13 mouse cellular contexts compared by ENCODE assay signal in genomic region chr15:82186931-82187330, GRCm38 (mm10). TPM values are rescaled to one million over a fixed set of nuclear protein-coding genes. Genes with fewer than 3 reads are reported as not detected.
DNase-seq lines count a peak whose midpoint lies in the region; ATAC-seq and TF ChIP-seq lines count a peak whose summit lies in the region.
"Had no signal": no experiment of that assay in that cellular context is flagged by ENCODE, and none has a peak within 500 bp of the region (broad histone marks: within the 10 kb centered on the region; RNA-seq: fewer than 3 reads in every experiment).

No protein-coding gene starts in this region.

- no peak overlapping the region for H3K4me3 ChIP-seq in heart, embryonic 13.5 days
- no peak overlapping the region for H3K4me3 ChIP-seq in bone marrow, adult 2 months (replicated peaks; ENCODE audit: control insufficient read depth, low read depth, low read length)
- H3K4me3 ChIP-seq in liver, embryonic 15.5 days (replicated peaks) = no peak overlapping the region
- H3K4me3 ChIP-seq in forebrain, embryonic 15.5 days = no peak overlapping the region

- no peak for DNase-seq in heart, adult 9 months (ENCODE audit: low spot score in 2 of 2)
- DNase-seq in B cell, adult 2 months = peak; percentile 67 to 71
- no peak for DNase-seq in right cerebral cortex, postnatal 25 days
- no peak for DNase-seq in urinary bladder, postnatal 36 days (ENCODE audit: low spot score in 2 of 2)
- DNase-seq: adrenal gland, adult 2 months; cerebellum, postnatal 14 days; gastrocnemius, postnatal 36 days; right cerebral cortex, postnatal 4 days had no signal

- H3K9ac ChIP-seq in heart, embryonic 13.5 days = no peak overlapping the region
- peak overlapping the region; percentile 63; the same call in 1 of the 2 replicates for H3K9ac ChIP-seq in liver, embryonic 15.5 days
- no peak overlapping the region for H3K9ac ChIP-seq in forebrain, embryonic 15.5 days (replicated peaks)

- no peak for TF ChIP-seq CTCF in bone marrow, adult 2 months (IDR thresholded peaks at IDR 0.05; ENCODE audit: control insufficient read depth, insufficient read depth, low read length)

- peaks cover 54% of the 10 kb centered on the region for H3K4me1 ChIP-seq in heart, embryonic 13.5 days
- H3K4me1 ChIP-seq in bone marrow, adult 2 months (ENCODE audit: control insufficient read depth, insufficient read depth, low read length) = peaks cover 15% of the 10 kb centered on the region
- peaks cover 60% of the 10 kb centered on the region for H3K4me1 ChIP-seq in liver, embryonic 15.5 days (replicated peaks)
- H3K4me1 ChIP-seq in forebrain, embryonic 15.5 days = no peaks in the 10 kb centered on the region

- peaks cover 23% of the 10 kb centered on the region; the same call in 1 of the 2 replicates for H3K27me3 ChIP-seq in heart, embryonic 13.5 days (replicated peaks)
- no peaks in the 10 kb centered on the region for H3K27me3 ChIP-seq in liver, embryonic 15.5 days
- H3K27me3 ChIP-seq in forebrain, embryonic 15.5 days = no peaks in the 10 kb centered on the region

- peaks cover 7% of the 10 kb centered on the region; the same call in 1 of the 2 replicates for H3K9me3 ChIP-seq in heart, embryonic 13.5 days
- H3K9me3 ChIP-seq in liver, embryonic 15.5 days (replicated peaks) = peaks cover 10% of the 10 kb centered on the region
- H3K9me3 ChIP-seq in forebrain, embryonic 15.5 days = no peaks in the 10 kb centered on the region

- ATAC-seq in heart, embryonic 13.5 days (ENCODE audit: extremely low read depth, insufficient number of reproducible peaks, low FRiP score, low TSS enrichment) = no peak
- ATAC-seq in liver, embryonic 15.5 days (ENCODE audit: insufficient read depth) = no peak
- no peak for ATAC-seq in forebrain, embryonic 15.5 days (replicated peaks)

- peaks cover 87% of the 10 kb centered on the region for H3K36me3 ChIP-seq in heart, embryonic 13.5 days
- H3K36me3 ChIP-seq in liver, embryonic 15.5 days (replicated peaks) = peaks cover 95% of the 10 kb centered on the region
- H3K36me3 ChIP-seq in forebrain, embryonic 15.5 days = peaks cover 89% of the 10 kb centered on the region

- H3K4me2 ChIP-seq in heart, embryonic 13.5 days = peak overlapping the region; percentile 32
- peak overlapping the region; percentile 72 for H3K4me2 ChIP-seq in liver, embryonic 15.5 days
- no peak overlapping the region for H3K4me2 ChIP-seq in forebrain, embryonic 15.5 days (replicated peaks)

- WGBS in heart, embryonic 13.5 days = 56% methylated on average over 5 of the region's 5 CpGs
- WGBS in bone marrow, adult 2 months = 8% methylated on average over 5 of the region's 5 CpGs
- WGBS in liver, embryonic 15.5 days (ENCODE audit: insufficient replicate concordance) = 45% methylated on average over 5 of the region's 5 CpGs
- 90% methylated on average over 5 of the region's 5 CpGs for WGBS in forebrain, embryonic 15.5 days

- TF ChIP-seq POLR2A in bone marrow, adult 2 months (IDR thresholded peaks at IDR 0.05; ENCODE audit: borderline replicate concordance, control insufficient read depth, low read depth, low read length) = no peak

- H3K27ac ChIP-seq in heart, embryonic 13.5 days (replicated peaks) = peak overlapping the region; percentile 77
- H3K27ac ChIP-seq in bone marrow, adult 2 months (ENCODE audit: control insufficient read depth, insufficient read depth, low read depth, low read length, poor library complexity) = peak overlapping the region; percentile 84
- peak overlapping the region; percentile 97 for H3K27ac ChIP-seq in liver, embryonic 15.5 days (replicated peaks)
- no peak overlapping the region for H3K27ac ChIP-seq in forebrain, embryonic 15.5 days (replicated peaks)

RNA-seq across cellular contexts. Expression of gene Shisa8, which starts 25.7 kb away (rescaled TPM):
- polyA plus RNA-seq in heart, embryonic 13.5 days (2015; fragmentation: Nextera tagmentation; extraction: Ambion mirVana) = 0.17 and 0.21 TPM in 2 replicates
- 0.77 and 1.9 TPM in 2 replicates for polyA plus RNA-seq in bone marrow, adult 2 months (2011; ENCODE audit: insufficient read depth, insufficient read length, low replicate concordance, missing spikeins)
- 0.08 and 0.12 TPM in 2 replicates for polyA plus RNA-seq in liver, embryonic 15.5 days (2015; fragmentation: Nextera tagmentation; extraction: Ambion mirVana)
- 0.27 and 0.69 TPM in 2 replicates for polyA plus RNA-seq in forebrain, embryonic 15.5 days (2015; fragmentation: Nextera tagmentation; extraction: Ambion mirVana)

RNA-seq across cellular contexts. Expression of gene Tnfrsf13c, which starts 37.2 kb away (rescaled TPM):
- 0.15 TPM in 1 of 2 replicates, not detected in the other for polyA plus RNA-seq in heart, embryonic 13.5 days (2015; fragmentation: Nextera tagmentation; extraction: Ambion mirVana)
- 12.1 and 24.9 TPM in 2 replicates for polyA plus RNA-seq in bone marrow, adult 2 months (2011; ENCODE audit: insufficient read depth, insufficient read length, low replicate concordance, missing spikeins)
- polyA plus RNA-seq in liver, embryonic 15.5 days (2015; fragmentation: Nextera tagmentation; extraction: Ambion mirVana) = 0.40 and 0.79 TPM in 2 replicates
- polyA plus RNA-seq in forebrain, embryonic 15.5 days (2015; fragmentation: Nextera tagmentation; extraction: Ambion mirVana) = 0.11 and 0.37 TPM in 2 replicates
- polyA plus RNA-seq: lung, embryonic 16.5 days had no signal

RNA-seq across cellular contexts. Expression of gene Srebf2, which starts 40.0 kb away (rescaled TPM):
- 89.4 and 92.6 TPM in 2 replicates for polyA plus RNA-seq in heart, embryonic 13.5 days (2015; fragmentation: Nextera tagmentation; extraction: Ambion mirVana)
- polyA plus RNA-seq in bone marrow, adult 2 months (2011; ENCODE audit: insufficient read depth, insufficient read length, low replicate concordance, missing spikeins) = 19.3 and 46.3 TPM in 2 replicates
- polyA plus RNA-seq in liver, embryonic 15.5 days (2015; fragmentation: Nextera tagmentation; extraction: Ambion mirVana) = 53.6 and 61.3 TPM in 2 replicates
- polyA plus RNA-seq in forebrain, embryonic 15.5 days (2015; fragmentation: Nextera tagmentation; extraction: Ambion mirVana) = 223 and 225 TPM in 2 replicates

RNA-seq across cellular contexts. Expression of gene Cenpm, which starts 57.6 kb away (rescaled TPM):
- 61.5 and 71.1 TPM in 2 replicates for polyA plus RNA-seq in heart, embryonic 13.5 days (2015; fragmentation: Nextera tagmentation; extraction: Ambion mirVana)
- 19.5 and 21.2 TPM in 2 replicates for polyA plus RNA-seq in bone marrow, adult 2 months (2011; ENCODE audit: insufficient read depth, insufficient read length, low replicate concordance, missing spikeins)
- polyA plus RNA-seq in liver, embryonic 15.5 days (2015; fragmentation: Nextera tagmentation; extraction: Ambion mirVana) = 32.8 and 33.7 TPM in 2 replicates
- polyA plus RNA-seq in forebrain, embryonic 15.5 days (2015; fragmentation: Nextera tagmentation; extraction: Ambion mirVana) = 38.9 and 45.6 TPM in 2 replicates

RNA-seq across cellular contexts. Expression of gene Ccdc134, which starts 59.2 kb away (rescaled TPM):
- 9.0 and 9.6 TPM in 2 replicates for polyA plus RNA-seq in heart, embryonic 13.5 days (2015; fragmentation: Nextera tagmentation; extraction: Ambion mirVana)
- polyA plus RNA-seq in bone marrow, adult 2 months (2011; ENCODE audit: insufficient read depth, insufficient read length, low replicate concordance, missing spikeins) = 23.8 and 28.2 TPM in 2 replicates
- polyA plus RNA-seq in liver, embryonic 15.5 days (2015; fragmentation: Nextera tagmentation; extraction: Ambion mirVana) = 7.0 and 7.7 TPM in 2 replicates
- 17.7 and 18.4 TPM in 2 replicates for polyA plus RNA-seq in forebrain, embryonic 15.5 days (2015; fragmentation: Nextera tagmentation; extraction: Ambion mirVana)

Comparison
In these comparisons a context has a peak if more than half of its experiments do, and no peak if none do; other contexts are left out.
1. DNase-seq: peak in B cell, adult 2 months (2 of 2); none in heart, adult 9 months (0 of 2), right cerebral cortex, postnatal 25 days (single experiment) and urinary bladder, postnatal 36 days (0 of 2).